Mouse (Mus musculus): ENCODE results near the gene Deaf1. TPM values are rescaled to one million over a fixed set of nuclear protein-coding genes. Genes with fewer than 3 reads are reported as not detected.
A peak's percentile ranks its signal among the peaks of the same experiment; 100 is the strongest.

Gene Deaf1
- polyA plus RNA-seq, 1 experiment from 2014 or later = 237 TPM

GRCm38 (mm10) chr7:141335682-141336081 lies 8.2 kb upstream of the Deaf1 start:
- Histone ChIP-seq H3K9ac (ENCODE audit: low read depth, low read length) (no peak overlapping the region), H3K36me3 (ENCODE audit: control insufficient read depth, insufficient read depth, low read length) (0 out of 2 replicates have a peak, but pooled peaks cover 6% of the 10 kb centered on the region), H3K9me3 (replicated peaks; ENCODE audit: control insufficient read depth, low read length, poor library complexity, severe bottlenecking) (no peaks in the 10 kb centered on the region), H3K27me3 (ENCODE audit: control insufficient read depth, insufficient read depth, low read depth, low read length) (peaks cover 8% of the 10 kb centered on the region; the same call in 1 of the 2 replicates), H3K4me3 (ENCODE audit: low read depth, low read length) (no peak overlapping the region), H3K4me2 (ENCODE audit: low read length) (no peak overlapping the region), H3K27ac (ENCODE audit: low read length) (no peak overlapping the region), H3K4me1 (ENCODE audit: control insufficient read depth, insufficient read depth, low read length) (no peaks in the 10 kb centered on the region)
- 88% methylated on average over 4 of the region's 4 CpGs for WGBS
- ATAC-seq = no peak

- H3K4me2 ChIP-seq (ENCODE audit: low read length) = no peak overlapping the region
- no peaks in the 10 kb centered on the region for H3K4me1 ChIP-seq (ENCODE audit: control insufficient read depth, insufficient read depth, low read length)
- ATAC-seq = no peak
- H3K9ac ChIP-seq (ENCODE audit: low read depth, low read length) = 0 out of 2 replicates have a peak overlapping the region, but pooled peaks have one; percentile 14
- H3K4me3 ChIP-seq (ENCODE audit: low read depth, low read length) = no peak overlapping the region
- 79% methylated on average over 2 of the region's 2 CpGs for WGBS
- 0 out of 2 replicates have a peak, but pooled peaks cover 6% of the 10 kb centered on the region for H3K36me3 ChIP-seq (ENCODE audit: control insufficient read depth, insufficient read depth, low read length)
- H3K9me3 ChIP-seq (replicated peaks; ENCODE audit: control insufficient read depth, low read length, poor library complexity, severe bottlenecking) = no peaks in the 10 kb centered on the region
- peaks cover 8% of the 10 kb centered on the region; the same call in 1 of the 2 replicates for H3K27me3 ChIP-seq (ENCODE audit: control insufficient read depth, insufficient read depth, low read depth, low read length)
- no peak overlapping the region for H3K27ac ChIP-seq (ENCODE audit: low read length)
Measured at GRCm38 (mm10) chr7:141335044-141335579, 7.6 kb upstream of the Deaf1 start.

DNA sequence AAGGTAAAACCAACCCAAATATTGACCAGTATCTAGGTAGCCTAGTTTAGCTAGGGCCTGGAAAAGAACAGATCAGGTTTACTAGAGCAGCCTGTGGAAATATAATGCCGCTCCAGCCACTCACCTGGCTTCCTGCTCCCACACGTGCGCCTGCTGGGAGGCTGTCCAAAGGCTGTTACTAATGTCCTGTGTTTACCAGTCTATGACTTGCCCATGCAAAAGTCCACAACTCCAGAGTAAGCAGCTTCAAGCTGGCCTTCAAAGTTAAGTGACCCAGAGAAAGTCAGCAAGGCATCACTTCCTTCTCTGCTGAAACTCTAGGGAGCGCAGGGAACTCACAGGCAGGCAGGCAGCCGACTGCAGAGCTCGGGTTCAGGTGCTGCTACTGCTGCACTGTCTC lies 4.5 kb upstream of the Deaf1 start:
- H3K4me2 ChIP-seq (ENCODE audit: low read length) = no peak overlapping the region
- no peak overlapping the region for H3K9ac ChIP-seq (ENCODE audit: low read depth, low read length)
- WGBS = 87% methylated on average over 6 of the region's 6 CpGs
- no peaks in the 10 kb centered on the region for H3K27me3 ChIP-seq (ENCODE audit: control insufficient read depth, insufficient read depth, low read depth, low read length)
- H3K27ac ChIP-seq (ENCODE audit: low read length) = no peak overlapping the region
- ATAC-seq = no peak
- H3K4me3 ChIP-seq (ENCODE audit: low read depth, low read length) = no peak overlapping the region
- H3K36me3 ChIP-seq (ENCODE audit: control insufficient read depth, insufficient read depth, low read length) = 0 out of 2 replicates have a peak, but pooled peaks cover 6% of the 10 kb centered on the region
- peaks cover 5% of the 10 kb centered on the region for H3K4me1 ChIP-seq (ENCODE audit: control insufficient read depth, insufficient read depth, low read length)
- H3K9me3 ChIP-seq (replicated peaks; ENCODE audit: control insufficient read depth, low read length, poor library complexity, severe bottlenecking) = no peaks in the 10 kb centered on the region

DNA sequence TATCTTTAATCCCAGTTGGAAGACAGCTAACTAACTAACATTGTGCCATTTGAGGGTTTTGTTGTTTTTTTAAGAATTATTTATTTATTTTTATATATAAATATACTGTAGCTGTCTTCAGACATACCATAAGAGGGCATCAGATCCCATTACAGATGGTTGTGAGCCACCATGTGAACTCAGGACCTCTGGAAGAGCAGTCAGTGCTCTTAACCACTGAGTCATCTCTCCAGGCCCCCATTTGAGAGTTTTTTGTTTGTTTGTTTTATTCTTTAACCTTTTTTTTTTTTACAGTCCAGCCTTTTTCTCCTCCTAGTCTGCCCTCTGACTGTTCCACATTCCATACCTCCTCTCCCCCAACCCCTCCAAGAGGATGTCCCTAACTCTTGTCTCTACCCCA lies 3.2 kb upstream of the Deaf1 start:
- Histone ChIP-seq H3K4me2 (ENCODE audit: low read length) (no peak overlapping the region), H3K27ac (ENCODE audit: low read length) (no peak overlapping the region), H3K4me3 (ENCODE audit: low read depth, low read length) (no peak overlapping the region), H3K9ac (ENCODE audit: low read depth, low read length) (no peak overlapping the region), H3K9me3 (replicated peaks; ENCODE audit: control insufficient read depth, low read length, poor library complexity, severe bottlenecking) (no peaks in the 10 kb centered on the region), H3K4me1 (ENCODE audit: control insufficient read depth, insufficient read depth, low read length) (peaks cover 16% of the 10 kb centered on the region), H3K36me3 (ENCODE audit: control insufficient read depth, insufficient read depth, low read length) (0 out of 2 replicates have a peak, but pooled peaks cover 6% of the 10 kb centered on the region), H3K27me3 (ENCODE audit: control insufficient read depth, insufficient read depth, low read depth, low read length) (no peaks in the 10 kb centered on the region)
- ATAC-seq = no peak

DNA sequence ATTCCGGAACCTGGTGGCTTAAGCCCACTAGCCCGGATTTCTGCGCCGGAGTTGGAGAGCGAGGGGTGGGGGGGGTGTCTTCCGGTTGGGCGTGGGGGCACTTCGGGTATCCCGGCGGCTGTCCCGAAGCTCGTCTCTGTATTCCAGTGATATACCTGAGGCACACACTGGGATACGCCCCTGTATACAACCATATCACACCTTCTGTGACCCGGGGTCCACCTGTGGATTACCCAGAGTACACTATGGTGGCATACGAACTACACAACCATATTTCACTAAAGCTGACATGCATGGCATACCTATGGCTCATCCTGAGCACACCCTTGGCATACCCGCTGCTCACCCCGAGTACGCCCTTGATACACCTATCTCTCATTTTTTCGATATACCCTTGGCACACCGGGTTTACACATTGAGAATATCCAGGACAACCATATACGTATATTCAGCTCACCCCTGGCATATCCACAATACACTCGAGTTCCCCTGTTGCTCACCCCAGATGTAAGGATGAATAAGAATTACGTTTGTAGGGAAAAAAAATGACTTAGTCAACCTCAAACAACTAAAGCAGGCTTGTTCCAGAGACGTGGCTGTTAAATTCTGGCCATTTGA lies 992 bp upstream of the Deaf1 start:
- Histone ChIP-seq H3K4me2 (ENCODE audit: low read length) (peak overlapping the region; percentile 44), H3K27ac (ENCODE audit: low read length) (peak overlapping the region; percentile 100), H3K4me1 (ENCODE audit: control insufficient read depth, insufficient read depth, low read length) (peaks cover 30% of the 10 kb centered on the region), H3K9ac (ENCODE audit: low read depth, low read length) (peak overlapping the region; percentile 96), H3K36me3 (ENCODE audit: control insufficient read depth, insufficient read depth, low read length) (peaks cover 5% of the 10 kb centered on the region; the same call in 1 of the 2 replicates), H3K27me3 (ENCODE audit: control insufficient read depth, insufficient read depth, low read depth, low read length) (no peaks in the 10 kb centered on the region), H3K9me3 (replicated peaks; ENCODE audit: control insufficient read depth, low read length, poor library complexity, severe bottlenecking) (no peaks in the 10 kb centered on the region), H3K4me3 (ENCODE audit: low read depth, low read length) (peak overlapping the region; percentile 48)
- peak; percentile 23 for ATAC-seq
- 15% methylated on average over 24 of the region's 24 CpGs for WGBS

DNA sequence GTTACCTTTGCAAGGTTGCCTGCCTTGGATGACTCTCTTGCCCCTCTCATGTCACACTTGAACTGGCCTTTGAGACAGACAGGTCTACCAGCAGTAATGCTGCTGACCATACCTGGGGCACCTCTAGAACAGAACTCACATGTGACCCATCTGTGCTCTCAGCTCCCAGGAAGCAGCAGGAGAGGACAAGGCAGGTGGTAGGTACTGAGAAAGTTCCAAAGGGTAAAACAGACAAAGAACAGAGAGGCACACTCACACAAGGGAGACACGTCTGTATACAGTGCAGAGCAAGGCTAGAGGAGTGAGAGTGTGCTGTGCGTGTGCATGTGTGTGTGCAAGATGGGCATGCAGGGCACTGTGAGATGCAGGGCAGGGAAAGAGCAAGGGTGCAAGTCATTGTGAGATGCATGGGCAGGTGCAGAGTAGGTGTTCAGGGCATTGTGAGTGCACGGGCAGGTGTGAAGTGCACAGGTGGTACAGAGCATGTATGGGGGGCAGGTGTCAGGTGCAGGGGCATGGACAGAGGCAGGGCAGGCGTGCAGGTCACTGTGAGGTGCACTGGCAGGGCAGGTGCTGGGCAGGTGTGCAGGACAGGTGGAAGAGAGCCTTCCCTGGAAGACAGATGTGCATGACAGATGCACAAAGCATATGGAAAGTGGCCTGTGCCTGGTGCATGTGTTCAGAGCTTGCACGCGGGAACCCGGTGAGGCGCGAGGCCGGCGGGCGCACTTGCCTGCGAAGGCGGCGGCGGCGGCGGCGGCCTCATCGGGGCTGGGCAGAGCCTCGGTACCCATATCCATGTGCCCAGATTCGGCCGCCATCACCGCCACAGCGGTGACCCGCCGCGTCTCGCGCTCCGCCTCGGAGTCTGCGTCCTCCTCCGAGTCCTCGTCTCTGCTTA lies 694 bp downstream of the Deaf1 start:
- Histone ChIP-seq H3K27me3 (ENCODE audit: control insufficient read depth, insufficient read depth, low read depth, low read length) (no peaks in the 10 kb centered on the region), H3K4me3 (ENCODE audit: low read depth, low read length) (peak overlapping the region; percentile 48), H3K4me1 (ENCODE audit: control insufficient read depth, insufficient read depth, low read length) (peaks cover 30% of the 10 kb centered on the region), H3K27ac (ENCODE audit: low read length) (peak overlapping the region; percentile 100), H3K4me2 (ENCODE audit: low read length) (peak overlapping the region; percentile 87), H3K9me3 (replicated peaks; ENCODE audit: control insufficient read depth, low read length, poor library complexity, severe bottlenecking) (no peaks in the 10 kb centered on the region), H3K9ac (ENCODE audit: low read depth, low read length) (peak overlapping the region; percentile 96), H3K36me3 (ENCODE audit: control insufficient read depth, insufficient read depth, low read length) (peaks cover 8% of the 10 kb centered on the region)
- 4% methylated on average over 29 of the region's 35 CpGs for WGBS
- peak; percentile 19 for ATAC-seq

DNA sequence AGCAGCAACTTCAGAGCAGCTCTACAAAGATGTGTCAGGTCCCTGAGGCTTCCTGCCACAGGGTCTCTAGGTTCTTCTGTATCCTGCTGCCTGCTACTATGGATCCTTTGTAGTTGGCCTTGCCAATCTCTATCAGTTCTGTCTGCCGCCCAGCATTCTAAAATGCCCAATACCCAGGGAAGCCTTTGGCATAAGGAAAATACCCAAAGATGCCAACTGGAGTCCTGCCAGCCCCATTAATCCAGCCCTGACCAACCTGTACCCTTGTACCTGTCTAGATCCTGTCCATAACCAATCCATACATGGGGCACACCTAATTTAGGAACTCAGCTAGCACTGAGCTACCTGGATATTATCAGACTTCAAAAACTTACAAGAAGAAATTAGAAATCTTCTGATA lies 2.8 kb downstream of the Deaf1 start:
- ATAC-seq = no peak
- Histone ChIP-seq H3K36me3 (ENCODE audit: control insufficient read depth, insufficient read depth, low read length) (peaks cover 19% of the 10 kb centered on the region), H3K4me3 (ENCODE audit: low read depth, low read length) (no peak overlapping the region), H3K9ac (ENCODE audit: low read depth, low read length) (no peak overlapping the region), H3K27me3 (ENCODE audit: control insufficient read depth, insufficient read depth, low read depth, low read length) (no peaks in the 10 kb centered on the region), H3K27ac (ENCODE audit: low read length) (no peak overlapping the region), H3K9me3 (replicated peaks; ENCODE audit: control insufficient read depth, low read length, poor library complexity, severe bottlenecking) (no peaks in the 10 kb centered on the region), H3K4me2 (ENCODE audit: low read length) (peak overlapping the region; percentile 8; the same call in 1 of the 2 replicates), H3K4me1 (ENCODE audit: control insufficient read depth, insufficient read depth, low read length) (peaks cover 30% of the 10 kb centered on the region)
- WGBS = 91% methylated on average over 1 of the region's 1 CpGs

DNA sequence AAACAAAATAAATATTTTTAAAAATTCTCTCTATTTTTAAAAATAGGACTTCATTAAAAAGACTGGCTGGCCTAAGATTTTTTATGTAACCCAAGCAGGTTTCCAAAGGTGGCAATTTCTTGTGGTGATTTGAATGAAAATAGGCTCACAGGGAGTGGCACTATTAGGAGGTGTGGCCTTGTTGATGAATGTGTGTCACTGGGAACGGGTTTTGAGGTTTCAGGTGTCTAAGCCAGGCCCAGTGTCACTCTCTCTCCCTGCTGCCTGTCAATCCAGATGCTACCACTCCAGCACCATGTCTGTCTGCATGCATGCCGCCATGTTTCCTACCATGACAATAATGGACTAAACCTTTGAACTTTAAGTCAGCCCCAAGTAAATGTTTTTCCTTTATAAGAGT lies 8.0 kb downstream of the Deaf1 start:
- H3K4me2 ChIP-seq (ENCODE audit: low read length) = no peak overlapping the region
- no peaks in the 10 kb centered on the region for H3K9me3 ChIP-seq (replicated peaks; ENCODE audit: control insufficient read depth, low read length, poor library complexity, severe bottlenecking)
- no peak overlapping the region for H3K9ac ChIP-seq (ENCODE audit: low read depth, low read length)
- peaks cover 53% of the 10 kb centered on the region for H3K36me3 ChIP-seq (ENCODE audit: control insufficient read depth, insufficient read depth, low read length)
- no peaks in the 10 kb centered on the region for H3K27me3 ChIP-seq (ENCODE audit: control insufficient read depth, insufficient read depth, low read depth, low read length)
- no peak for ATAC-seq
- H3K4me3 ChIP-seq (ENCODE audit: low read depth, low read length) = no peak overlapping the region
- WGBS = 79% methylated on average over 2 of the region's 2 CpGs
- peaks cover 3% of the 10 kb centered on the region for H3K4me1 ChIP-seq (ENCODE audit: control insufficient read depth, insufficient read depth, low read length)
- no peak overlapping the region for H3K27ac ChIP-seq (ENCODE audit: low read length)
